Mouse (Mus musculus): ENCODE data around the gene Gata3.

Gata3 gene

DNA sequence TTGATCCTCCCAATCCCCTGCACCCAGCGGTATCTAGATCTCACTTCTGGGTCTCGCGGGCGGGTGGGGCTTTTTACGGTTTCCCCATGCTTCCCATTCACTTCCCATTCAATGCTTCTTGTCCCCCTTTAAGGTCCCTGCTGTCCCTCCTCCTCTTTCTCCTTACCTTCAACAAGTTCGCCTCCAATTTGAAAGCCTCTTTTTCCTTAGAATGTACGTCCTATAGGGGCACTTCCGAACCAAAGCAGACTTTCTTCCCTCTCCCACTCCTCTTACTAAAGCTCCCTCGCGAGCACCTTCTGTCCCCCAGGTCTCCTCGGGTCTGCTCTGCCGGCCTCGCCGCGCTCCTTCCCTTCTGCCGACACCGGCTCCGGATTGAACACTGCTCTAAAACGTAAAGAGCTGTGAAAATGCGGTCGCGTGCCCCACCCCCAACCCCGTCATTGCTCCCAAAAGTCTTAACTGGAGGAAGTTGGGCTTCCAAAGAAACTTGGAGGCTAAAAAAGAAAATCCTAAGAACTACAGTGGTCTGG, at the start of gene Gata3:
Gene Gata3 (minus strand): TSS at position 384 of the 533 bp plus-strand sequence.
- DNase-seq (ENCODE audit: low spot score), result no peak

DNA sequence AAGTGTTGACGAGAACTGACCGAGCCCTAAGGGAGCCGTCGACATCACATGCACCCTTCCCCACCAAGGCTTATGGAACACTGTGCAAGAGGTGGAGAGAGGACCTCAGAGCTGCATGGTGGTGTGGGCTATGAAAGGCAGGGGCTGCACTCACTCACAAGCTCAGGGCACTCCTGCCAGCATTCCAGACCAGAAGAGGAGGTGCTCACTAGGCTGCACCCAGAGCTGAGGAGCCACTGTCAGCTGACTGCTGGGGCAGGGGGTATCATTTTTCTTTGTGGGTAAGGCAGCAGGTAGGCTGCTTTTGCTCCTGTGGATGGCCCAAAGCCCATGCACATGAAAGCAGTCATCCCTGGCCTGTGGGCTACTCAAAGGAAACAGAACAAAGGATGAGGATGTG, 49.4 kb upstream of the Gata3 start:
- peak; percentile 6 for DNase-seq (ENCODE audit: low spot score)

DNA sequence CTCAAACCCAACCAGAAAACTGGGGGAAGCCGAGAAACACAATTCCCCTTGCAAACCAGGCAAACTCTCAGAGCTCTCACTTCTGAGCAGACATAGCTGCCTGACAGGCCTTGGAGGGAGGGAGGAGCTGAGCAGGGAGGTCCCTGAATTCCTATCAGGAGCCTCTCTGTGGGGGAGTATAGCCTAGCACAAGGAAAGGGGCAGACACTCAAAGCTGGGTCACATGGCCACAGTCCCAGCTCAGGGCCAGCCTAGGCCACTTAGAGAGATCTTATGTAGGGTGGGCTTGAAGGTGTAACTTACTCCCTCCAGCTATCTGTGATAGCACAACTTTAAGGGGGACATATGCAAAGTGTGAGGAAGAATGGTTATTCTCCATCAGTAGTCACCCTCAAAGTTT, 46.1 kb upstream of the Gata3 start:
- no peak for DNase-seq (ENCODE audit: low spot score)

DNA sequence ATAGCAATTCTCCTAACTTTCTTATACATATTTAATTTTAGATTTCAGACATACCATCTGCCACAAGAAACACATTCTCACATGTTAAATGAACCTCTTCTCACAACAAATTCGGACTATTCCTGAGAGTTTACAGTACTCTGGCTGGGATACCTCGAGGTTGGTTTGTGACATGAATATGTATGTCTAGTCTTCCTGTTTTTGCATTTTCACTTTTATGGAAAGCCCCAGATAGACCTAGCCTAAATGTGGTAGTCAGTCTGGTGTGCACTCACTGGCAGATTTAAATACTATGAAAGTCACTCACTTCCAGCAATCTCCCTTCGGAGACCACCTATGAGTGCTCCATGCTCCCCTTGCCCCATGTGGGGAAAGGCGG, 37.1 kb upstream of the Gata3 start:
- no peak for DNase-seq (ENCODE audit: low spot score)

DNA sequence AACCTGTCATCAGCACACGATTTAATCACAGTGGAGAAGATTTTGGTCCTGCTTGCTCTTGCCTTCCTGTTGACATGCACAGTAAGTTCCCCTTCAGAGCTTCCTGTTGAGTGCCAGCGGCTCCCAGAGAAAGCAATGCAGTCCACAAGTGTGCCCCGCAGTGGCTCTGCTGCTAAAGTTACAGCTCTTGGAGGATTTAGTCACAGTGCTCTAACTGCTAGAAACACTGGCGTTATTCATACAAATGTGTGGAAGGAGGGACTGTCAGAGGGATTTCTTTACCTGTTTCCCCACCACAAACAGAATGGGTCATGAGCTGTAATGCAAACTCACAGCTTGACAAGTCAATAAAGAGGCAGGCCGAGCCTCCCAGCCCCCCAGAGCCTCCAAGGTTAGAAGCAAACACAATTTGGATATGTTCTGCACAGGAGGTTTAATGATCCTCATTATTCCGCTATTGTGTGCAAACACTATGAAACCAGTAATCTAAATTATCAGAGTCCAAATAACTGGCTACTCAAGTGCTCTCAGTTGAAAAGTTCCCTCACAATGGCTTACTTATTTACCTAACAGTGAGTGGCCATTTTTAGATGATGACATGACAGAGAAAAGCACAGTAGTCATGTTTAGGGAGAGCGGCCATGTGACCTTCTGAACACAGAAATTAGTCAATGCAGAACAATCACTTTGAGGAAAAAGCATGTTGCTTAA, 36.5 kb upstream of the Gata3 start:
- no peak for DNase-seq (ENCODE audit: low spot score)

DNA sequence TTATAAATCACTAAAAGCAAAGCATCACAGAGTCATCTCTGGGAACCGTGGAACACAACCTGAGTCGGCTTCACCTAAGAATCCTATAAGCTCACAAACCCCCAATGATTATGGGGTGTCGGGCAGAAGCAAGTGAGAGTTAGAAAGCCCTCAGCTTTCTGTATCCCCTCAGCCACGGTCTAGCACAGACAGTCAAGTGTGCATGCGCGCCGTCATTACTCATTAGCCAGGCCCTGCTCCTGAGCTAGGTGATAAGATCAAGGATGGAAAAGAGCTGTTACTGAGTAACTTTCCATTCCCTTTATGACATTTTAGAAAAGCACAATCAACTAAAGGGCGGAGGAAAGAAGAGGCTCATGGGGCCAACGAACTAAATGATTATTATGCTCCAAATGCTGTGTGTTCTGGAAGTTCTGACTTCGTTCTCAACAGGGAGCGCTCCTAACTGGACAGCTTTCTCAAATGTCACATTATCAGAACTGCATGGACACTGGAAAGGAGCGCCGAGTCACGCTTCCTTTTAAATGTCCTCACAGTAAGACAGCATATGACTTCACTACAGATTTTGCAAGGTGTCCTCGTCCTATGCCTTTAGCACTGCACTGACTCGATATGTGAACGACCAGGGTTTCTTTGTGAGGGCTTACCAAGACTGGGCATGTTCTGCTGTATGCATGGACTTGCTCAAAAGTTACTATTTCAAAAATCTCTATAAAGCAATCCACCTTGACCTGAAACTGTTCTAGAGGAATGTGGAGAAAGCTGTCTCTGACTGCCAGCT, 29.0 kb upstream of the Gata3 start:
- no peak for DNase-seq (ENCODE audit: low spot score)

DNA sequence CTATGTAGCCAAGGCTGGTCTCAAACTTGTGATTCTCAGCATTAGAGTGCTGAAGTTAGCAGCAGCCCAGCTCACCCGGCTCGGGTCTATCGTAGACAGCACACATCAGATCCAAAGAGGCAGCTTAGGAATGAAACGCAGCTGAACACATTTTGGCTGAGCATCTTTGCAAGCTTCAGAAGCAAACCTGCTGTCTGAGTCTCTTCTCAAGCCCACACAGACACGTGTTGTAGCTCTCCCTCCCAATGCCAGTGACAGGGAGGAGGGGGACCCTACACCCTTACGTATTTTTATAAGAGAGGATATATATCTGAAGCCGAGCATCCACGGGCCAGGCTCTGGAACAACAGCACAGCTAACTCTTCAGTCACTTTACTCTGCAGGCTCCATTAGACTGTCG, 27.8 kb upstream of the Gata3 start:
- DNase-seq (ENCODE audit: low spot score), result no peak

DNA sequence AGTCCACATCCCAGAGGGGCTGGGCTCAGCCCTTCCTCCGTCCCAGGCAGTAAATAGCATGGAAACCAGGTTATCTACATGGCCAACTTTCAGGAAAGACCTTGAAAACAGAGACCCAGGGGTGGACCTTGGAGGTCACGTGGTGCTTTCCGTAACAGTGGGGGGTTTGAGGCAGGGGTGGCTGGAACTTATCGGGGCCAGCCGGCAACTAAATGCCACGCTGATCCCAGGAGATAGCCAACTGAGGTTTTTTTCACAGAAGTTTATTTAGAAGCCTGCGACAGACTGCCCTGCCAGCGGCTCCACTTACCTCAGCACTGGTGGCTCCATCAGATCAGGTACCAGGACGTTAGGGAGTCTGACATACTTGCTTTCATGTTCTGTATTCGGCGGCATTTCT, 16.2 kb upstream of the Gata3 start:
- DNase-seq (ENCODE audit: low spot score), result no peak

DNA sequence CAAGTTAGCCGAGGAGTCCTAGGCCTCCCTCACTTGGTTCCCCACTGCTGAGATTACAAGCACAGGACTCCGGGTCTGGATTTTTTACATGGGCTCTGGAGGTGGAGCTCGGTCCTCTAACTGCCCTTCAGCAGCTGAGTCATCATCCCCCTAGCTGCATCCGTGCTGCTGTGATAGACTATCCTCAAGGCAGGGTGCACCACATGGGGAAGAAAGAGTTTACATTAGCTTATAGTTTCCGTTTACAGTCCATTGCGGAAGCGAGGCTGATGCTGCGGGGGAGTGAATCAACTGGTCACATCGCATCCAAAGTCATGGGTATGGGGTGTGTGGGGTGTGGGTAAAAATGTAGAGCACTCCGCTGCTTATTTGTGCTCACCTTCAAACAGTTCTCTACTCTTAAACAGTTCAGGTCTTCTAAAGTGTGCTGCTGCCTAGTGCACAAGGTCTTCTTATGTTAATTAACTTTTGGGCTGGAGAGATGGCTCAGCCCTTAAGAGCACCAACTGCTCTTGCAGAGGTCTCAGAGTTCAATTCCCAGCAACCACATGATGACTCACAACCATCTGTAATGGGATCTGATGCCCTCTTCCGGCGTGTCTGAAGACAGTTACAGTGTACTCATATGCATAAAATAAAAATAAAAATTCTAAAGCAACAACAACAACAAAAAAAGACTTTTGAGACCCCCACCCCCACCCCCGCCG, 14.2 kb upstream of the Gata3 start:
- DNase-seq (ENCODE audit: low spot score), result no peak

DNA sequence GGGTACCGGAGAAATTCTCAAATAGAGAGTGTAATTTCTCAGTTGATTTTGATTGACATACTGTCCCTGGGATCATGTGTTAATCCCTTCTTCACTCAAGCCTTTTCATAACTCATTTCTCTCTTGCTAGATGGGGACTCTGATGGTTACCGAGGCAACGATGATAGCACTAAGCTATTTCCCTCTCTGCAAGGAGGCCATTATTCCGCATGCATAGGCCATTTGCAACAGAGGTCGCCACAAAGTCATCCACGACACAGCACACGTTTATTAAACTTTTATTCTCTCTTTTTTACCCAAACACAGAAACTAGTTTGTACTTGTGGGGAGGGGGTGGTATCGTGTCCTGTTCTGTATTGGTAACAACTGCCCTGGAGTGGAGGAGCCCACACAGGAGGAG, 8.0 kb upstream of the Gata3 start:
- DNase-seq (ENCODE audit: low spot score), result no peak

DNA sequence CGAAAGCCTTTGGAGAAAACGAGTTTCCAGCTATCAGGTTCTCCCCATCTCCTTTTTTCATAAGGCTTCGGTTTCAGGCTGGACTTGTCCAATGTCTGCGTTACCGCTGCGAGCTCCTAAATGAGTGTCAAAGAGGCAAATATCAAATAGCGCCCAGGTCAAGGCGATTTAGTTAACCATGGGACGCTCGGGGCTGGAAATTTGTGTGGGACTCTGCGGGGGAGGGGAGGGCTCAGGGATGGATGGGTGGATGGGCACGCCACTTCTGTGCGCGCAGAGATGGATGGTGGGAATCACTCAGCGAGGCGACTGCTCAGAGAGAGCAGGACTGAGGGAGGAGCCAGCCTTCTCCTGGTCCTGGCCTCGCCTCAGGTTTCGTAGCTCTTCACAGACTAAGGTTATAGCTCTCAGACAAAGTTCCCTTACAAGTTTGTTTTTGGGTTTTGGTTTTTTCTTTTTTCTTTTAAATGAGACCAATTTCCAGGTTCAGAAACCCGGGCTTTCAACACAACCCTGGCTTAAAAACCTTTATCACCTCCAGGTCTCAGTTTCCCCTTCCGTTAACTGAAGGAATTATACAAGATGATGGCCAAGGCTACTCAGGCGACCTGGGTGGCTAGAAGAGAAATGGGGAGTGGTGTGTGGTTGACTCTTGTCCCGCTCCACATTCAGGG, 6.4 kb upstream of the Gata3 start:
- DNase-seq (ENCODE audit: low spot score), result no peak

DNA sequence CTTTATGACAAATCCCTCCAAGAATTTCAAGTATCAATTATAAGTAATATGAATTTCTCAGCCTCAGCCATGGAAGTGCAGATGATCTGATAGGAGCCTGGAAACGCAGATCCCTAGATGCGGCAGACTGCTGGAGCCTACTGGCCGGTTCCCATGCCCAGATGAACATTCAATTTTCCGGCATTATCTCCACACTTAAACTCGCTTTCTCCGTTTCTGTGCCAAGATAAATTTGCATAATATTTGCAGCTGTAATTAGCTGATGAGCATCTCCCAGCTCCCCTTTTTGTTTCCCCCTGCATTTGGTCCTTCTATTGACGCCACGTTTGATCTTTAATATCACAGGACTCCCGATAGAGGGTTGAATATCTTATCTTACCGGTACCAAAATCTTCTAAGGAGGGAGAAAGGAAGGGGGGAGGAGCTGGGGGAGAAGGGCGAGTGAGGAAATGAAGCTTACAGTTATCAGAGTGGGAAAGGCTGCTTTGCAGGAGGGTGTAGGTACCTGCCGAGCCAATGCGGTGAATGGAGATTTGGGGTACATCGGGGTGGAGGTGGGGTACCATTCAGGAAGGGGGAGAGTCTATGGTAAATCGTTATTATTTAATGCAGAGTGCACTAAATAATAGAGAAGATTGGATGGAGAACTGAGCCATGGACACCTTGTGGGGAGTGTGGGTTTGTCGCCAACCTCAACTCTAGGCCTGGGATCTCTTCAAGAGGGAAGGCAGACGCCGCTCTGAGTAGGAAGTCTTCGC, 5.2 kb upstream of the Gata3 start:
- DNase-seq (ENCODE audit: low spot score), result no peak

DNA sequence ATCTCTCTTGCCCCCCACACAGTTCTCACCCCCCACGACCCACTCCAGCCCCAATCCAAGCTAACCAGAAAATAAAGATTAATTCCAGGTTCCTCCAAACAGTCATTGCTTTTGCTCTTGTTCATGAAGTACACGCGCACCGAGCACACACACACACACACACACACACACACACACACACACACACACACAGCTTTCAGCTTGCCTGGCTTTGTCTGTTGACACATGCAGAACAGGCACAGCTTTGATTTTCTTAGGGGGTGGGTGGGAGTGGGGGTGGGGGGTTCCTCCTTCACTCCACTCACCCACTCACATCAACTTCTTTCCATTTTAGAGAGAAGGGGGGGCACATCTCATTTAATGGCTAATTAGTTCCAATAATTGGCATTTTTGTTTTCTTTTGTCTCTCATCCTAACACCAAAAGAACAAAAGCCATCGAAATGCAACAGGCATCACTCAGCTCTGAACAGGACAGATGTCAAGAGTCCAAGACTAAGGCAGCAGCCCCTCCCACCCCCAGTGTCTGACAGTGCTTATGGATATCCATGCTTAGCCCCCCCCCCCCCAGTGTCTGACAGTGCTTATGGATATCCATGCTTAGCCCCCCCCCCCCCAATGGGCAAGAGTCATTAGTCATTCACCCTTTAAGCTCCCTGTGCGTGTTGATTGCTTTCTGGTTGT, 3.6 kb upstream of the Gata3 start:
- no peak for DNase-seq (ENCODE audit: low spot score)

DNA sequence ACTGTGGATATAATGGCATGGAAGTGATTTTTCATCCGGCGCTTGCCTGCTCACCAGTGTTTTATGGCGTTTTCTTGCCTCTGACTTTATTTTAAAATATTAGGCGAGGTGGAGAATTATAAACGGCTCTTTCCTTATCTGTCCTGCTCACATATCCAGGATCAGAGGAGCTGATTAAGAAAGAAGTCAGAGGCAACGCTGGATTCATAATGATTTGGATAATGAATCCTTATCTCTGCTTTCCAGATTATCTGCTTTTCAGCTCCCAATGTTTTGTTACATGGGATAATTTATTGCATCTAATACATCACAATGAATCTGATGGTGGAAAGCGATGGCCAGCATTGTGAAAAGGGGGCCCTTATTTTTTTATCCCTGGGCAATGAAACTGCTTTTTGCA, 2.7 kb upstream of the Gata3 start:
- no peak for DNase-seq (ENCODE audit: low spot score)

DNA sequence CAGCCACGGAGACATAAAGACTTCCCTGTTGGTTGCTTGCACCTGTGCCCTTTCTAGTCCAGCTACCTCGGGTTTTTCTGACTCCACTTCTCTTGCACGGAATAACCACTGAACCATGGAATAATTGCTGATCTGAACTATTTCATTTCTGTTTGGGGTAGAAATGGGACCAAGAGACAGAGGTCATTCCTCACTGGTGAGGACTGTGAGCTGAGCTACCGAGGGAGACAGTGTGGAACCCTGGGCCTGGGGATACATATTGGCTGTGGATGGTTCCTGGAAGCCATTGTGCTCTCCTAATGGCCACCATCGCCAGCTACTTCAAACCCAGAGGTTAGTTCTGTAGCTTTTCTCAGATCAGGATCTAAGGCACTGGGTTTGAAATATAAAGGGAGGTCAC, 1.1 kb upstream of the Gata3 start:
- no peak for DNase-seq (ENCODE audit: low spot score)

DNA sequence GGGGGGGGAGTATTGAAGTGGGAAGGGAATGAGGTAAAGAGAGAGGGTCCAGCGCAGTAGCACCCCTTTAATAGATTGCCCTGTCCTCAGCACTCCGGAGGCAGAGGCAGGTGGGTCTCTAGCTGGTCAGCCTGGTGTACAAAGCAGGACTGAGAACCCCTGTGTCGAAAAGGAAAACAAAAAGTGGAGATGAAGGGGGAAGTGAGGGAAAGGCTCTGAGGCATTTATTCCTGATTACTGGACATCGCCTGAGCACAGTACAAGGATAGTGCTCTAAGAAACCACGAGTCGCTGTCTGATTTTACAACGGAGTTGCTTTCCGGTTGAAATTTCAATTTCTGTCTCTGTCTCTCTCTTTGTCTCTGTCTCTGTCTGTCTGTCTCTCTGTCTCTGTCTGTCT, 417 bp upstream of the Gata3 start:
- DNase-seq (ENCODE audit: low spot score), result no peak

DNA sequence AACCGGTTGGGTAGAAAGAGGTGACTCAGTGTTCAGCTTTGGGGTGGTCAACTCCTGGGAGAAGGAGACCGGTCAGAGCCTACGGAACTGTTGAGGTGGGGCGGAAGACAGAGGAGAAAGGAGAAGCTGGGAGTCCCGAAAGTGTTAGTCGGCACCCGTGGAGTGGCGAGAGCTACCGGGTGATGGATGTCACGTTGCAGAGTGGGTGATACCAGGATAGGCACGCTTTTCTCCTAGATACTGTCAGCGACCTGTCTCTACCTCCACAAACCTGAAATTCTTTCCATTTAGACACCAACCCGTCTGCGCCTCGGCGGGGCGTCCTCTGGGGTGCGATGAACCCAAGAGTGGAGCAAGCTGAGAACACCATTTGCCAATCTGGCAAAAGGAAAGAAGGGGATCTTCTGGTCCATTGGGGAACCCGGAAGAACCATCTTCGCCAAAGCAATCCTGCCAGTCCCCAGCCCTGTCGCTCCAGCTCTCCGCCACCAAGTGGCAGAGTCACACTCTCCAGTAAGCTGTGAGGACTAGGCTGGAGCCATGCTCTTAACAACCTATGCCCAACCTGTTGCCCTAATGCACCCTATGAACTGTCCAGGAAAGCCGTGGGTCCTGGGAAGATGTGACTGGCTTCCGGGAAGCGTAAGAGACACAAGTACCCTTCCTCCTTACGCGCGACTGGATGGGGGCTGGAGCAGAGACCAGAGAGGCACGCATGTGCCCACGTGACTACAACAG, 752 bp downstream of the Gata3 start, which contains the start of gene 9230102O04Rik:
Gene 9230102O04Rik (minus strand): TSS at position 628 of the 738 bp plus-strand sequence.
- no peak for DNase-seq (ENCODE audit: low spot score)

DNA sequence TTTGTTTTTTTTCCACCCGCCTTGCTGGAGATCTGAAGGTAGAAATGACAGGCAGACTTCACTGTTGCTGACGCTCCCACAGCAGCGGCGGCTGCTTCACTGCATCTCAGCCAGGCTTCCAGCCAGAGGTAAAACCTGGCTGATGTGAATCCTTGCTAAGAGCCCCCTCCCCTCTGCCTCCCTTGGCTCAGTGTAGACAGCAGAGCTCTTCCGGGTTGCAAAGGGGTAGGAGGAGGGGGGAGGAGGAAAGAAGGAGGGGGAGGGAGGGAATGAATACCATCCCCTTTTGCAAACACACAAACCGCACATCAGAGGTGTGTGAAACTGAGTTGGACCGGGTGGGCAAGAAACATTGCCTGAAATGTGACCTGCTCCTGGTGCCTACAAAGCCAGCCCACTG, 2.2 kb downstream of the Gata3 start:
- no peak for DNase-seq (ENCODE audit: low spot score)

DNA sequence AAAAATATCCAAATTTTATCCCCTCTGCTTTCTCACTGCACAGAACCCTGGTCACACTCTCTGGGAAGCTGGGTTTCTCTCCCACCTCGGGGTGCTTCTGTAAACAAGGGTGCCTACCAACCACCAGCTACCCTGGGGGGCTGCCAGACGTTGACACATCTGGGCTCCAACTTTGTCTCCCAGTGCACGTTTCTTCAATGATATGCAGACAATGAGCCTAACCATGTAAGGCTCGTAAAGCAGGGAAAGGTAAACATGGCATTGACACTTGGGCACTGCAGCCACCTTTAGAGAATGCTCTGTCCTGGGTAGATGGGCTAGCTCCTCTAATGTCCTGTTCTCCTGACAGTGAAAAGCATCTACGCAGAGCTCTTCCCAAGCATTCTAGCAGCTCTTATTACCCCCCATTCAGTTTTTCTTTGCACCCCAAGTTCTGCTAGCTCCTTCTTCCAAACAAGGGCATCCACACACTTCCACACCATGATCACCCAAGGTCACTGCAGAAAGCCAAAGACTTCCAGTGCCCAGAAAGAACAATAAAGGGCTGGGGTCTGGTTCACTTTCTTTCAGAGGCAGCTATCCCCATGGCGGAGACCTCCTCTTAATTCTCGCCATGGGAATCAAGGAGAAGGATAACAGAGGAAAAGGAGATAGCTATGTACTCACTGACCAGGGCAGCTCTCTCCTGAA, 2.8 kb downstream of the Gata3 start:
- no peak for DNase-seq (ENCODE audit: low spot score)

DNA sequence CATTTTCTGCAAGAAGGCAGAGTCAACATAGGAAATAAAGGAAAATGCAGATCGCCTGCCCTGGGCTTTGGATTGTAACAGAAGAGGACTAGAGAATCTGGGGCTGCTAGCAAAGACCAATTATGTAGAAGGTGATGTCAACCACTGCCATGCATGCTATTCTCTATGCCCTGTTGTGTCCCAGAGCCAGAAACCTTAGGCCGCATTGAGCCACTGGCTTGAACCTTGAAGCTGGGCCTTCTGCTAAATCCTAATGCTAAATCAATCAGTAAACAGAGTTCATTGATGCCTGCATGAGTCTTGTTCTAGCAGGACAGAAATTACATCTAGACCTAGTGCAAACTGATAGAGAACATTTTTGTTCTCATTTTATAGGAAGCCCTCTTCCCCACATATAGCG, 3.8 kb downstream of the Gata3 start:
- no peak for DNase-seq (ENCODE audit: low spot score)
